Mouse (Mus musculus): Measurements from ENCODE around the gene Prtn3.

Gene Prtn3

GRCm38 (mm10) chr10:79928907-79929701 is 54.8 kb downstream of the Prtn3 start:
- no peak for DNase-seq

- DNase-seq: no peak
These were observed 55.9 kb downstream of the Prtn3 start for GRCm38 (mm10) chr10:79929967-79930825.

GRCm38 (mm10) chr10:79930826-79931186 is 56.5 kb downstream of the Prtn3 start:
- DNase-seq: no peak

GRCm38 (mm10) chr10:79931797-79932196 is 57.5 kb downstream of the Prtn3 start:
- no peak for DNase-seq

GRCm38 (mm10) chr10:79932736-79933135 is 58.5 kb downstream of the Prtn3 start:
- peak; percentile 84 for DNase-seq

All from kidney, postnatal 14 days (tissue).